In the genomic region with DNA sequence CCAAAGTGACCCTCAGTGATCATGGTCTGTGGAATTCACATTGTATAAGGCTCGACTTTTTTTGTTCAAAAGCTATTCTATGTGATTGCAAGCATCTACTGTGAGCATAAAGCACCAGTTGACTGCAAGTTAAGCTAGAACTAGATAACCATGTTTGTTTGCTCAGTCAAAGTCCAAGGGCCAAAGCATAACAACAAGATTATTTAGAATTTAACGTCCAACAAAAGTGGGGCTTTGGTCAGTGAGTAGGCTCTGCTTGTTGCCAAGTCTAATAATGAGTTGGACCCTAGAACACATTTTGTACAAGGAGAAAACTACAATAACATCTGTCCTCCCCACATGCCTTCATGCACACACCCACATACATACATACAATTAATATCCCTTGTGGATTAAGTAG, we compare ENCODE assay signal across 18 mouse cellular contexts.
"Had no signal": no experiment of that assay in that cellular context is flagged by ENCODE, and none has a peak within 500 bp of the region (broad histone marks: within the 10 kb centered on the region; RNA-seq: fewer than 3 reads in every experiment).

No protein-coding gene starts in this region.

- H3K4me3 ChIP-seq: liver, embryonic 13.5 days; liver, embryonic 15.5 days; lung, embryonic 15.5 days; megakaryocyte, embryonic 14.5 days; midbrain, embryonic 13.5 days; midbrain, embryonic 15.5 days; neural tube, embryonic 12.5 days; stomach, embryonic 15.5 days had no signal

- H3K9ac ChIP-seq: liver, embryonic 13.5 days; liver, embryonic 15.5 days; lung, embryonic 15.5 days; midbrain, embryonic 13.5 days; midbrain, embryonic 15.5 days; neural tube, embryonic 12.5 days; stomach, embryonic 15.5 days had no signal

- H3K27ac ChIP-seq: liver, embryonic 13.5 days; liver, embryonic 15.5 days; lung, embryonic 15.5 days; macrophage; midbrain, embryonic 13.5 days; midbrain, embryonic 15.5 days; neural tube, embryonic 12.5 days; stomach, embryonic 15.5 days had no signal

- H3K36me3 ChIP-seq: liver, embryonic 13.5 days; liver, embryonic 15.5 days; neural tube, embryonic 12.5 days; stomach, embryonic 15.5 days had no signal

- ATAC-seq: lung, postnatal 0 days; midbrain, embryonic 13.5 days; midbrain, embryonic 15.5 days had no signal

- H3K4me1 ChIP-seq: liver, embryonic 13.5 days; liver, embryonic 15.5 days; lung, embryonic 15.5 days; megakaryocyte, embryonic 14.5 days; midbrain, embryonic 13.5 days; midbrain, embryonic 15.5 days; neural tube, embryonic 12.5 days; stomach, embryonic 15.5 days had no signal

- H3K9me3 ChIP-seq: liver, embryonic 13.5 days; liver, embryonic 15.5 days; lung, embryonic 15.5 days; megakaryocyte, embryonic 14.5 days; midbrain, embryonic 13.5 days; midbrain, embryonic 15.5 days; neural tube, embryonic 12.5 days; stomach, embryonic 15.5 days had no signal

- DNase-seq: liver, embryonic 13.5 days; lung, adult 2 months; lung, postnatal 14 days; lung, postnatal 36 days; right cerebral cortex, postnatal 14 days; thymus, adult 18-20 months; thymus, postnatal 14 days; thymus, postnatal 36 days had no signal

- H3K4me2 ChIP-seq: liver, embryonic 13.5 days; liver, embryonic 15.5 days; lung, embryonic 15.5 days; midbrain, embryonic 11.5 days; midbrain, embryonic 13.5 days; midbrain, embryonic 15.5 days; neural tube, embryonic 12.5 days; stomach, embryonic 15.5 days had no signal

- H3K27me3 ChIP-seq: liver, embryonic 13.5 days; liver, embryonic 15.5 days; lung, embryonic 15.5 days; megakaryocyte, embryonic 14.5 days; midbrain, embryonic 13.5 days; midbrain, embryonic 15.5 days; neural tube, embryonic 12.5 days; stomach, embryonic 15.5 days had no signal
